Mouse (Mus musculus) thymus, adult 2 months (tissue): ENCODE results near the gene Lce1a2.

Source experiments
- CTCF ChIP-seq: fragments of 200-500 bp; IDR thresholded peaks from 2 replicates; pipeline ENCODE4 v1.5.1; 2012; ENCODE audit warnings: mild to moderate bottlenecking, control low read depth, low read length, moderate library complexity, borderline replicate concordance; ENCODE audit not compliant: control insufficient read depth, poor library complexity, insufficient read depth; ENCODE audit errors: extremely low read depth
- POLR2A ChIP-seq: fragments of 200-500 bp; IDR thresholded peaks from 2 replicates; pipeline ENCODE4 v1.6.1; 2012; ENCODE audit warnings: mild to moderate bottlenecking, low read length, control low read depth, moderate library complexity; ENCODE audit not compliant: control insufficient read depth, poor library complexity, insufficient read depth; ENCODE audit errors: extremely low read depth

- TF ChIP-seq POLR2A: no peak
- TF ChIP-seq CTCF: no peak
Observed at GRCm38 (mm10) chr3:92621560-92621959, 48.6 kb downstream of the Lce1a2 start, which contains the start of gene Lce6a.
